Mouse (Mus musculus) CH12.LX (cell line): ENCODE measurements at regions not wholly inside any gene's neighbourhood (a gene's known extent, or its start where the extent isn't known, plus 50 kb on each side); places are given as distances from the start of the nearest gene placed in this dataset.

Experiments used
- CHD2 ChIP-seq: IDR thresholded peaks from 2 replicates; pipeline ENCODE4 v1.6.1; 2011; ENCODE audit warnings: low read length, improper control_type of control experiment
- CTCF ChIP-seq, 2 experiments: IDR thresholded peaks in 1 of 2; conservative IDR thresholded peaks in 1 of 2; 2 replicates each; pipeline ENCODE4 v1.5.1; 2011 to 2012; ENCODE audit warnings: low read depth in 2 of 2, low read length in 2 of 2, improper control_type of control experiment in 1 of 2, inconsistent platforms in 1 of 2, mild to moderate bottlenecking in 1 of 2, moderate library complexity in 1 of 2
- GABPA ChIP-seq: IDR thresholded peaks from 2 replicates; pipeline ENCODE4 v1.6.1; 2012; ENCODE audit warnings: low read depth, low read length, improper control_type of control experiment, inconsistent platforms; ENCODE audit not compliant: insufficient replicate concordance
- JUND ChIP-seq: conservative IDR thresholded peaks from 2 replicates; pipeline ENCODE4 v1.6.1; 2011; ENCODE audit warnings: low read depth, low read length, improper control_type of control experiment
- KAT2A ChIP-seq: IDR thresholded peaks from 2 replicates; pipeline ENCODE4 v1.6.1; 2012; ENCODE audit warnings: low read length, improper control_type of control experiment, inconsistent platforms; ENCODE audit not compliant: insufficient replicate concordance
- MAFK ChIP-seq: IDR thresholded peaks from 2 replicates; pipeline ENCODE4 v1.6.1; 2011; ENCODE audit warnings: low read length, improper control_type of control experiment; ENCODE audit not compliant: insufficient replicate concordance
- MEF2A ChIP-seq: IDR thresholded peaks from 2 replicates; pipeline ENCODE4 v1.6.1; 2014; ENCODE audit warnings: low read depth, mild to moderate bottlenecking, inconsistent platforms, low read length, improper control_type of control experiment, borderline replicate concordance
- NRF1 ChIP-seq: IDR thresholded peaks from 2 replicates; pipeline ENCODE4 v1.6.1; 2014; ENCODE audit warnings: low read depth, mild to moderate bottlenecking, inconsistent platforms, low read length, improper control_type of control experiment, moderate library complexity
- POLR2A ChIP-seq: IDR thresholded peaks from 2 replicates; pipeline ENCODE4 v1.6.1; 2011; ENCODE audit warnings: low read depth, mild to moderate bottlenecking, improper control_type of control experiment, low read length
- USF1 ChIP-seq: IDR thresholded peaks from 2 replicates; pipeline ENCODE4 v1.6.1; 2014; ENCODE audit warnings: low read depth, mild to moderate bottlenecking, inconsistent platforms, low read length, improper control_type of control experiment
- ZMIZ1 ChIP-seq: IDR thresholded peaks from 2 replicates; pipeline ENCODE4 v1.6.1; 2012; ENCODE audit warnings: low read depth, mild to moderate bottlenecking, inconsistent platforms, low read length, improper control_type of control experiment

GRCm38 (mm10) chr3:133987681-133988080, 248.6 kb upstream of the Cxxc4 start:
- TF ChIP-seq CHD2 = no peak
- no peak for TF ChIP-seq MAFK
- no peak for TF ChIP-seq USF1
- TF ChIP-seq CTCF (conservative IDR thresholded peaks at IDR 0.05 in 1 of 2, IDR thresholded peaks at IDR 0.05 in 1 of 2; ENCODE audit: low read depth in 2 of 2, low read length in 2 of 2) = no peak
- TF ChIP-seq KAT2A = no peak
- TF ChIP-seq MEF2A = no peak
- no peak for TF ChIP-seq GABPA
- no peak for TF ChIP-seq JUND
- no peak for TF ChIP-seq ZMIZ1
- TF ChIP-seq POLR2A = no peak
- no peak for TF ChIP-seq NRF1
